Mouse (Mus musculus): ENCODE measurements at regions not wholly inside any gene's neighbourhood (a gene's known extent, or its start where the extent isn't known, plus 50 kb on each side); places are given as distances from the start of the nearest gene placed in this dataset.

- no peak for DNase-seq (ENCODE audit: low spot score in 2 of 2)
Observed at GRCm38 (mm10) chr4:71663397-71663796, 94.4 kb downstream of the Gm11232 start.

GRCm38 (mm10) chr4:71640521-71640920, 117.2 kb downstream of the Gm11232 start:
- DNase-seq (ENCODE audit: low spot score in 2 of 2): no peak

DNA sequence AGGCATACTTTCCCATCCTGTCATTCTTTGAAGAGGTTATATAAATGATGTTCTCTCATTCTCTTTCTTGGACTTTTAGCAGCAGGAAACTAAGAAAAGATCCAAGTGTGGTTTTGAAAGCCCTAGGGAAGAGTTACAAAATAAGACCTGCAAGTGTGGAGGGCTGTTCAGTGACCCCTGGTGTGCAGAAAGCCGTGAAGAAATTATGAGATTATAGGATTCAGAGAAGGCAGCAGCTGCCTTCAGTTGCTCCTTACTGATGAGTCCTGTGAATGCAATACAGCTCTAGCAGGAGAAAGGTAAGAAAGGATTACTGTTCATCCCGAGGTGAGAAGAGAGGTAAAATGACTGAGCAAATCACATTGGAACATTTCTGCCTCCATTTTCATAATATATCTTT, 130.7 kb downstream of the Gm11232 start:
- DNase-seq (ENCODE audit: low spot score in 2 of 2): no peak

DNA sequence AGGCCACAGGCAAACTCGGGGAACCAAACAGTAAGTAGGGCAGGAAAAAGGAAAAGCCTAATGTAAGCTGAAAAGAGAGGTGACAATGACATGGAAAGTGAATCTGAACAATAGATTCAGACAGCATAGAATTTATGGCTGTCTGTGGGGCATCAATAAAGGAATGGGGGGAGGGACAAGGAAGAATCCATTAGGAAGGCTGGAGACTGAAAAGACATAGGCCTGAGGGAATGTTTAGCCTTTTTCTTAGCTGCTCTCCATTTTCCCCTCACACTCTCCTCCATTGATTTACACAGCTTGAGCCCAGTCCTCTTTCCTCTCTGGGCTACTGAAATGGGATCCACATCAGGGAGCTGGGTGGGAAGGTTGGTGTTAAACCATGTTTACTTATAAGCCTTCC, 131.1 kb downstream of the Gm11232 start:
- DNase-seq (ENCODE audit: low spot score in 2 of 2): no peak

- DNase-seq (ENCODE audit: low spot score in 2 of 2): no peak
Observed at GRCm38 (mm10) chr4:71624771-71625170, 133.0 kb downstream of the Gm11232 start.

DNA sequence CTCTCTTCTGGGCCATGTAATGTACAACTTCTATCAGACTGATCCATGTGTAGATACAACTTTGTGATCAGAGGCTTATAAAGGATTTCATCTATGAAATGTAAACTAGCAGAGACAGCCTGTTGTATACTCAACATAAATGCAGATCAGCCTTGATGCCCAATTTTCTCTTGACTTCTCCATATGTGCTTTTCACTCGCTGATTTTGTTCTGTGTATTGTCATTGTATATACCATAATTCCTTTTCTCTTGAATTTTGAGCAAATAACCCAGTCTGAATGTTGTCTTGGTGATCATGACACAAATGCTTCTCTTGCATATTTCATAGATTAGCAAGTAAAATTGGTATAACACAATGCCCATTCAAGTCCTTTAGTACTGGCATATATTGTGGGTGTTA, 144.0 kb downstream of the Gm11232 start:
- DNase-seq (ENCODE audit: low spot score in 2 of 2): no peak

DNA sequence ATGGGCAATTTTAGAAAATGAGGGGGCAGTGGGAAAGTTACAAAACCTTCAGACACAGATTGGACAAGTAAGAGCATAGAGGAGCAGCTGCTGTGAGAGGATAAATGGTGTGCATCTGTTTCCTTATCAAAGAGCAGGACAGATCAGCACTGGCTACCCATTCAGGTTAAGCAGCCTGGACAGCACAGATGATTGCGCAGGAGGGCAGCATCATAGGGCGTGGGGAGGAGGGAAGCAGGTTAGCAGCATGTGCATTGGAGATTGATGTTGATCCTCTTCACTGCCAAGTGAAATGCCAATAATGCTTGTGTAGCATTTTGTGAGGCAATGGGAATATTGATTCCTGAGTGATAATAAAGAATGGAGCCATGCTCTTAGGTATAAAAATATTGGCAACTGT, 171.9 kb downstream of the Gm11232 start:
- no peak for DNase-seq (ENCODE audit: low spot score in 2 of 2)

DNA sequence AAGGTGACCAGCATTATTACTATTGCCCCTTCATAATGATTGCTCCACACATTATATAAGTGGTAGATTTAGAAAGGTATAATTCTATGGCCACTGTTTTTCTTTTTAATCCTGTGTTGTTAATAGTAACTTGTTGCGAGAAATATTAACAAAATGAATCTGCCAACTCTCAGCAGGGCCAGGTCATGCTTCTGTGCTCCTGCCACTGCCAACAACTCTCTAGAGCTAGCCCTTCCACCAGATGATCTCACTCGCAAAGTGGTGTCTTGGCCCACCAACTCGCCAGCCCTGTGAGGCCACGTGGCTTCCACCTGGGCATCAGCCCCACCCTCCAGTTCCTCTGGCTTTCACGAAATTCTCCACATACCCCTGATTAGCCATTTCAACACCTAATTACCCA, 197.1 kb downstream of the Gm11232 start:
- DNase-seq (ENCODE audit: low spot score in 2 of 2): no peak

- no peak for DNase-seq (ENCODE audit: low spot score in 2 of 2)
Observed at GRCm38 (mm10) chr4:71539200-71539599, 218.6 kb downstream of the Gm11232 start.

GRCm38 (mm10) chr4:71537971-71538370, 219.8 kb downstream of the Gm11232 start:
- DNase-seq (ENCODE audit: low spot score in 2 of 2): no peak

DNA sequence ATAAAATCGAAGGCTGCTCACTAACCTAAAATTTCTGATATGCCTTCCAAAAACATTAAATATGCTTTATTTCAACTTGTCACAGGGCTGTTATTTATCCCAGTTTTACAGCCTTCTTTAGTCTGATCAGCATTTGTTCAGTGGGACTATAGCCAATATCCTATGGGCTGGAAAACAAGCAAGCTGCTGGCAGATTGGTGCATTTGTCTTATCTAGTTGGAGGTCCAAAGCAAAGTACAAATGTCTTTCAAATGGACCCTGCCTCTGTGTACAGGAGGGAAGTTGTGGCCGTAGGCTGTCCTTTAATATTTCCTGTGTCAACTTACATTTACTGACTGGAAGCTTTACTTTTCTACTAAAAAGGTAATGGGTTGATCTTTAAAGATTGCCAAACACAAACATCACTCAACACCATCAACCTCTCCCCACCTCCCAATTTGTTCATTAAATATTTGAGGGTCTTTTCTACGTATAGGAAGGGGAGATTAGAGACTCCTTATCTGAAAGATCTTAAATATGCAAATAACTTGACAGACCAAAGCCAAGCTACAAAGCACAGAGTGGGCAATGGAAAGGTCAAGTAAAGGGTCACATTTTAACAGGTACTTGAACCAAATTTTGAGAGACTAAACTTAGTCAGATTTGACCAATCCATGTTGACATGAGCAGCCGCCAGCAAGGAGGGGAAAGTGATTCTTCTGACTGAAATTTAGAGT, 233.4 kb downstream of the Gm11232 start:
- DNase-seq (ENCODE audit: low spot score in 2 of 2): no peak

DNA sequence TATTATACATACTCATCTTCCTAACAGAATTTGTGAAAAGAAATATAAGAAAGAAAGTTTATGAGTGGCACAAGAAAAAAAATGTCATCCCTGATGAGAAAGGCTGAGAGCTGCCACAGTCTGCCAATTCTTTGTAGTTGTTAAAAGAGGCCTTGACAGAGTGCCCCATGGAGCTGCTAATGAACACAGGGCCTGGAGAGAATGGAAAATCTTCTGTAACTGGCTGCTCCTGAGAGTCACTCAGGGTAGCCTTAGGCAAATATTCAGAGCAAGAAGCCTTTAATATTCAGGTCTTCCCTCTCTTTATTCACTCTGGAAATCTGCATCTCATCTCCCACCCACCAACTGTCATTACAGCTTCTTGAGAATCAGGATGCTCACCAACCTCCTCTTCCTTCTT, 237.0 kb downstream of the Gm11232 start:
- no peak for DNase-seq (ENCODE audit: low spot score in 2 of 2)

- DNase-seq (ENCODE audit: low spot score in 2 of 2): no peak
Observed at GRCm38 (mm10) chr4:71517921-71518404, 239.8 kb downstream of the Gm11232 start.

- DNase-seq (ENCODE audit: low spot score in 2 of 2): no peak
Observed at GRCm38 (mm10) chr4:71506911-71507310, 250.9 kb downstream of the Gm11232 start.

GRCm38 (mm10) chr4:71489788-71490187, 268.0 kb downstream of the Gm11232 start:
- DNase-seq (ENCODE audit: low spot score in 2 of 2): no peak

DNA sequence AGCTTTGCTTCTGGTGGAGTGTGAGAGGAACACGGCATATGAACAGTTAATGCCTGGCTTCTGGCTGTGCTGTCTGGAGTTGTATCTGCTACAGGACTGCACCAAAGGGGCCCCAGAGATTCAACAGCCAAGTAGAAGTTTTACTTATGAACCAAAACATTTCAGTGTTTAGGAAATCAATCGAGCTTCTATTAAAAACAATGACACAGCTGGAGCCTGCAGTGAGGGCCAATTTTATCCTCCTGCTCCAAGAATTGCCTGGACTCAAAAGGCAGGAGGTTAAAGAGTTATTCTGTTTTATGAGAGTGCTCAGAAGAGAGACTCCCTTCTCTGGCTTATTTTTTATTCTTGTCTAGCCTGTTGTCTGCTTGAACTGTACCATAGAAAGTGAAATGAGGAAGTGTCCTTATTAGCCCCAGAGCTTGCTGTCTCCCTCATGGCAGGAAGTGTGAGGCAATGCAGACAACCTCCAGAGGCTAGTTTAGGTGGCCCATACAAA, 269.1 kb downstream of the Gm11232 start:
- no peak for DNase-seq (ENCODE audit: low spot score in 2 of 2)

GRCm38 (mm10) chr4:71488059-71488458, 269.7 kb downstream of the Gm11232 start:
- DNase-seq (ENCODE audit: low spot score in 2 of 2): no peak

GRCm38 (mm10) chr4:71480960-71481359, 276.8 kb downstream of the Gm11232 start:
- DNase-seq (ENCODE audit: low spot score in 2 of 2): no peak

DNA sequence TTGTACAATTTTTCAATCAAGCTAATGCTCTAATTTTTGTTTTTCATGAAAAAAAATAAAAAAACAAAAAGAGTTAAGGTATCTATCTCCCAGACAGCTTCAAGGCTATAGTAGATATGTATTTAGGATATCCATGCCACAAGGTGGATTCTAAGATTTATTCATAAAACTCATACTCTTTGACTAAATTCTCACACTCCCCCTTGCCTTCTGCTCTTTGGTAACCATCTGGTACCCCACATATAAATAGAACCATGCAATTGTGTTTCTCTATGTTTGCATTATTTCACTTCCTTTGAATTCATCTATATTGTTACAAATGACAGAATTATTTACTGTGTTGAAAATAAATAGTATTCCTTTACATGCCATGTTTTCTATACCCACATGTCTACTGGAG, 287.2 kb downstream of the Gm11232 start:
- DNase-seq (ENCODE audit: low spot score in 2 of 2): no peak

GRCm38 (mm10) chr4:71454811-71455210, 303.0 kb downstream of the Gm11232 start:
- no peak for DNase-seq (ENCODE audit: low spot score in 2 of 2)

DNA sequence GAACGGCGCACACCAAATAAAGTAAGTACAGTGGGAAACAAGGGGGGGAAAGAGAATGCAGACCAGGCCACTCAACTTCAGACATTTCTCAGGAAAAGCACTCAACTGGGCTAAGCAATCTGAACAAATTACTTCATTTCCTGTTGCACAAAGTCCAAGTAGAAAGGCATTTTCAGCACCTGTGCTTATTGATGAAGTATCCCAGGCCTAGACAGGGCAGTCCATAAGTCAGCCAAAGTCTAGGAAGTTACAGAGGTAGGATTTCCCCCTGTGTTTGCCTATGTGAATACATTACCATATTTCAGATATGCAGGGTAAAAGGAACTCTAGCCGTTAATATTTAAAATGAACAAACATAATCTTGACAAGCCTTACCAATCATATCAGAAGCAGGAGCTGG, 304.3 kb downstream of the Gm11232 start:
- no peak for DNase-seq (ENCODE audit: low spot score in 2 of 2)

GRCm38 (mm10) chr4:71446461-71446860, 311.3 kb downstream of the Gm11232 start:
- DNase-seq (ENCODE audit: low spot score in 2 of 2): no peak

DNA sequence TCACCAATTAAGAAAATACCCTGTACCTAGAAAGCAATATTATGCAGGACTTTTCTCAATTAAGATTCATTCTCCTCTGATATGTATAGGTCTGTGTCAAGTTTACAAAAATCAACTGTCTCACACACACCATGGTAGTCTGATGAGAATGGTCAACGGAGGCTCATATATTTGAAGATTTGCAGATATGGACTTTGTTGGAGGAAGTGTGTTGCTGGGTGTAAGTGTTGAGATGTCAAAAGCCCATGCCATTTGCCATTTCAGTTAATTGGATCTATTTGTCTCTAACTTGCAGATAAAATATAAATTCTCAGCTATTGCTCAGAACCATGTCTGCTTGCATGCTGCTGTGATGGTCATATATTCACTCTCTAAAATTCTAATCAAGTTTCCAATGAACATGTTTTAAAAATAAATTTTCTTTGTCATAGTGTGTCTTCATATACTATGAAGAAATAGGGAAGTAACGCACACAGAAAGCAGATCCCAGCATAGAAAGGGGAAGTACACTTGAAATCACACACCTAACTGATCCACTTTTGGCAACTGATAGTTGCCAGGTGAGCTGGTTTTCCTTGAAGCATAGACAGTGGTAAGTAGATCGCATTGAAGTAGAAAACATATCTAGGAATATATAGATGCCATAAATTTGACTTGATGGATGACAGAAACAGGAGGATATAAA, 326.4 kb downstream of the Gm11232 start:
- DNase-seq (ENCODE audit: low spot score in 2 of 2): no peak
